Mouse (Mus musculus) midbrain, embryonic 10.5 days (tissue): ENCODE results near the gene Cdk11b. TPM values are rescaled to one million over a fixed set of nuclear protein-coding genes. Genes with fewer than 3 reads are reported as not detected.
A peak's percentile ranks its signal among the peaks of the same experiment; 100 is the strongest.
"Not testable (repeated sequence)": the region's sequence is repeated elsewhere in the genome, so short reads cannot be mapped to it uniquely, and the experiment has no call there.

ENCODE experiments used
- DNase-seq: peaks from one replicate; pipeline ENCODE4 v3.0.0-alpha.2; 2017; ENCODE audit warnings: low spot score
- H3K27ac ChIP-seq: fragments of 300-500 bp; sonication (generic); replicated peaks from 2 replicates; pipeline ENCODE4 v1.5.1; 2016; ENCODE audit warnings: mild to moderate bottlenecking
- H3K27me3 ChIP-seq: fragments of 300-500 bp; sonication (generic); 2 replicates; pipeline ENCODE4 v1.6.1; 2016; ENCODE audit warnings: low read depth, mild to moderate bottlenecking; ENCODE audit not compliant: poor library complexity, severe bottlenecking
- H3K36me3 ChIP-seq: fragments of 300-500 bp; sonication (generic); 2 replicates; pipeline ENCODE4 v1.6.1; 2016; ENCODE audit warnings: mild to moderate bottlenecking, moderate library complexity
- H3K4me1 ChIP-seq: fragments of 300-500 bp; sonication (generic); 2 replicates; pipeline ENCODE4 v1.6.1; 2016
- H3K4me3 ChIP-seq: fragments of 300-500 bp; sonication (generic); 2 replicates; pipeline ENCODE4 v1.5.1; 2016; ENCODE audit warnings: mild to moderate bottlenecking, moderate library complexity
- H3K9me3 ChIP-seq: fragments of 300-500 bp; sonication (generic); replicated peaks from 2 replicates; pipeline ENCODE4 v1.6.1; 2016; ENCODE audit warnings: mild to moderate bottlenecking
- WGBS: fragments of 180-500 bp; shearing (Covaris S2); methylation state at CpG from one replicate; pipeline ENCODE4 v1.1.7; 2016; 5-methylcytosine and 5-hydroxymethylcytosine counted together
- polyA plus RNA-seq: library from polyadenylated mRNA; unstranded; fragments of >200 nt; fragmentation: Nextera tagmentation; extraction: Ambion mirVana; gene quantifications from 2 replicates; pipeline ENCODE4 v1.2.1, GENCODE M21; 2016

Gene Cdk11b
- polyA plus RNA-seq, 1 experiment from 2014 or later: 79.6 TPM

GRCm38 (mm10) chr4:155654456-155655298, 30.0 kb downstream of the Cdk11b start:
- Histone ChIP-seq H3K4me1 (peaks cover 37% of the 10 kb centered on the region), H3K4me3 (peak overlapping the region; percentile 59), H3K9me3 (no peaks in the 10 kb centered on the region), H3K27me3 (peaks cover 77% of the 10 kb centered on the region), H3K36me3 (peaks cover 52% of the 10 kb centered on the region), H3K27ac (peak overlapping the region; percentile 59)
- WGBS: 2% methylated on average over 52 of the region's 52 CpGs
- peak; percentile 63 for DNase-seq

DNA sequence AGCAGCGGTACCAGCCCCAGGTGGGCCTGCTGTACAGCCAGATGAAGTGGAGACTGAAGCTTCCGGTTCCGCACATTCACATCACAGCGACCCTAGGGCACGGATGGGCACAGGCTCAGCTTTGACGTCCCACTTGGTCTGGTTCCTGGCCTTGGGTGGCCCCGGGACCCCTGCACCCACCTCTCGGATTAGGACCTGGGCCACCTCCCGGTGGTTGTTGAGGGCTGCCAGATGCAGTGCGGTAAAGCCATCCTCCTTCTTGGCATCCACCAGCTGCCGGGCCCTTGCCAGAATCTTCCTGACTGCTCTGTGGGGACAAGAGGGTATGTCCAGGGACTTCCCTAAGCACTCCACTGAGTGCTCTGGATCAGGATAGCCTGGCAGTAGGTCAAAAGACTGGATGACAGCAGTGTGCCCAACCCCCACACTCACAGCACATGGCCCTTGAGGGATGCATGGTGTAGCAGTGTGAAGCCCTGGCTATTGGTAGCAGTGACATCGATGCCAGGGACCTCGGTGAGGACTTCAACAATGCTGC, 31.6 kb downstream of the Cdk11b start:
- no peak overlapping the region for H3K27ac ChIP-seq
- peaks cover 37% of the 10 kb centered on the region for H3K4me1 ChIP-seq
- peaks cover 64% of the 10 kb centered on the region for H3K27me3 ChIP-seq
- no peaks in the 10 kb centered on the region for H3K9me3 ChIP-seq
- H3K4me3 ChIP-seq: no peak overlapping the region
- no peak for DNase-seq
- 87% methylated on average over 13 of the region's 13 CpGs for whole genome bisulfite sequencing
- H3K36me3 ChIP-seq: peaks cover 45% of the 10 kb centered on the region

GRCm38 (mm10) chr4:155658961-155659360, 34.3 kb downstream of the Cdk11b start:
- H3K4me1 ChIP-seq: peaks cover 16% of the 10 kb centered on the region
- no peak for DNase-seq
- 95% methylated on average over 10 of the region's 10 CpGs for WGBS
- H3K36me3 ChIP-seq: peaks cover 40% of the 10 kb centered on the region
- H3K4me3 ChIP-seq: no peak overlapping the region
- H3K27me3 ChIP-seq: peaks cover 37% of the 10 kb centered on the region
- no peak overlapping the region for H3K27ac ChIP-seq
- H3K9me3 ChIP-seq: no peaks in the 10 kb centered on the region

GRCm38 (mm10) chr4:155660641-155661040, 36.0 kb downstream of the Cdk11b start:
- no peaks in the 10 kb centered on the region for H3K9me3 ChIP-seq
- peaks cover 43% of the 10 kb centered on the region for H3K36me3 ChIP-seq
- WGBS: 93% methylated on average over 12 of the region's 12 CpGs
- H3K27ac ChIP-seq: no peak overlapping the region
- no peak for DNase-seq
- H3K4me1 ChIP-seq: no peaks in the 10 kb centered on the region
- peaks cover 20% of the 10 kb centered on the region for H3K27me3 ChIP-seq
- no peak overlapping the region for H3K4me3 ChIP-seq

DNA sequence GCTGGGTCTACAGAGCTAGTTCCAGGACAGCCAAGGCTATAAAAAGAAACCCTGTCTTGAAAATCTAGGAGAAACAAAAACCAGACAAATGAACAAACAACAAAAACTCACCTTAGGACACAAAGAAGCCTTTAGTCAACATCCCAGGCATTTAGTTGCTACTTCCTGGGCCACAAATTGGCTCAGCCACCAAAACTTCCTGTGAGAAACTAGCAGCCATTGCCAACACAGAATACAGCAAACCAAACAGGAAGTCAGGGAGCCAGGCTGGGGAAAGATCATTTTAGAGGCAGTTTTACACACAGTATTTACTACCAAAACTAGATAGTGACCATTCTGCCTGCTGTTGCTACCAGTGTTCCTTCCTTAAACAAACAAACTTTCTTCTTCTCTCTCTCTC, 42.2 kb downstream of the Cdk11b start:
- DNase-seq: no peak
- no peak overlapping the region for H3K4me3 ChIP-seq
- H3K27me3 ChIP-seq: no peaks in the 10 kb centered on the region; the same call in 1 of the 2 replicates
- peaks cover 13% of the 10 kb centered on the region for H3K4me1 ChIP-seq
- H3K9me3 ChIP-seq: no peaks in the 10 kb centered on the region
- peaks cover 6% of the 10 kb centered on the region; the same call in 1 of the 2 replicates for H3K36me3 ChIP-seq
- no peak overlapping the region for H3K27ac ChIP-seq

GRCm38 (mm10) chr4:155668689-155669597, 44.3 kb downstream of the Cdk11b start, which contains the start of gene Mib2:
TSS of gene Mib2 (minus strand) at chr4:155669198.
- under 1% methylated on average over 73 of the region's 73 CpGs for WGBS
- peak; percentile 97 for DNase-seq
- H3K9me3 ChIP-seq: no peaks in the 10 kb centered on the region
- peaks cover 13% of the 10 kb centered on the region for H3K4me1 ChIP-seq
- peaks cover 3% of the 10 kb centered on the region; the same call in 1 of the 2 replicates for H3K36me3 ChIP-seq
- H3K27ac ChIP-seq: peak within 1 kb of the TSS; percentile 81
- peak within 1 kb of the TSS; percentile 74 for H3K4me3 ChIP-seq
- H3K27me3 ChIP-seq: no peaks in the 10 kb centered on the region; the same call in 1 of the 2 replicates

- Histone ChIP-seq H3K9me3 (no peaks in the 10 kb centered on the region), H3K4me1 (peaks cover 13% of the 10 kb centered on the region), H3K36me3 (peaks cover 3% of the 10 kb centered on the region; the same call in 1 of the 2 replicates), H3K27ac (0 out of 2 replicates have a peak overlapping the region, but pooled peaks have one; percentile 6), H3K4me3 (peak overlapping the region; percentile 74), H3K27me3 (no peaks in the 10 kb centered on the region; the same call in 1 of the 2 replicates)
- 1% methylated on average over 8 of the region's 8 CpGs for WGBS
- no peak for DNase-seq
These were observed 45.0 kb downstream of the Cdk11b start for GRCm38 (mm10) chr4:155669598-155670075.

DNA sequence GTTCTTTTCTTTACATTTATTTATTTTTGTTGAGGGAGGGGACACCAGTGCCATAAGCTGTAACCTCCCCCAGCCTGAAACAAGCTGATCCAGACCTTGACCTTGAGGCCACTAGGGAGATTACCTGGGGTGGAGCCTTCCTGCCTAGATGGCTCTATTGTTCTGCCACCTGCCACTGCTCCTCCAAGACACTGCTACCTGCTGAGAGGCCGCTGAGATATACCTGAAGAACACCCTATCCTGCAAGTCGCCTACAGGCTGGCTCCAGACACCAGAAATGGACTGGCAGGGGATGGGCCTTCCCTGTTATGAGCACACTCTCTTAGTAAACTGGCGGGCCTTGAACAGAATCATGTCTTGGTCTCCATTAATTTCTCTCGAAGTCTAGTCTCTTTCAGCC, 45.6 kb downstream of the Cdk11b start:
- H3K27me3 ChIP-seq, DNase-seq, H3K9me3 ChIP-seq, H3K36me3 ChIP-seq, H3K27ac ChIP-seq: not testable (repeated sequence)
- H3K4me3 ChIP-seq: 0 out of 2 replicates have a peak overlapping the region, but pooled peaks have one; percentile 74
- 49% methylated on average over 4 of the region's 4 CpGs for WGBS
- H3K4me1 ChIP-seq: peaks cover 13% of the 10 kb centered on the region

- Histone ChIP-seq H3K27ac (no peak overlapping the region), H3K4me3 (no peak overlapping the region), H3K36me3 (no peaks in the 10 kb centered on the region), H3K27me3 (no peaks in the 10 kb centered on the region; the same call in 1 of the 2 replicates), H3K4me1 (peaks cover 13% of the 10 kb centered on the region), H3K9me3 (no peaks in the 10 kb centered on the region)
- no peak for DNase-seq
- 69% methylated on average over 2 of the region's 2 CpGs for WGBS
These were observed 47.4 kb downstream of the Cdk11b start for GRCm38 (mm10) chr4:155672082-155672481.

DNA sequence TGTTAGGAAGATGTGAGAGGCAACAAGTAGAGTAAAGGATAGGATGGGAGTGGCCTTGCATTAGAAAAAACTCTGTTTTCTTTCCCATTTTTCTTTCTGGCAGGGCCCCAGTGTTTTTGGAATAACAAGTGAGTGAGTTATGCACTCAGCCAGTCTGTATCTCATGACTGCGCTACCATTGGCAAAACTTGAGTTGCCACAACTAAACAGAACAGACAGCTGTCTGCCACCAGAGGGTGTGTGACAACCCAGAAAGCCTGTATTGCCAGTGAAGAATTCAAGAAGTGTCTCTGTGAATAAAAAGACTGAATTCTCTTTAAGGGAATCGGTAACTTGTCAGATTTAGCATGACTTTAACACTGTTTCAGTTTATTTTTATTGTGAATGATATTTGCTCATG, 51.3 kb downstream of the Cdk11b start:
- DNase-seq: no peak
- Histone ChIP-seq H3K27me3 (no peaks in the 10 kb centered on the region), H3K4me1 (no peaks in the 10 kb centered on the region), H3K36me3 (no peaks in the 10 kb centered on the region), H3K4me3 (no peak overlapping the region), H3K27ac (no peak overlapping the region), H3K9me3 (no peaks in the 10 kb centered on the region)
- 88% methylated on average over 2 of the region's 2 CpGs for WGBS

GRCm38 (mm10) chr4:155683670-155684277, 59.1 kb downstream of the Cdk11b start:
- H3K4me1 ChIP-seq, H3K27ac ChIP-seq, H3K36me3 ChIP-seq, H3K9me3 ChIP-seq, H3K4me3 ChIP-seq, DNase-seq, H3K27me3 ChIP-seq: not testable (repeated sequence)
- 90% methylated on average over 16 of the region's 19 CpGs for WGBS

GRCm38 (mm10) chr4:155687764-155688163, 63.1 kb downstream of the Cdk11b start:
- DNase-seq, H3K4me1 ChIP-seq, H3K36me3 ChIP-seq, H3K27me3 ChIP-seq, H3K27ac ChIP-seq, H3K9me3 ChIP-seq, H3K4me3 ChIP-seq: not testable (repeated sequence)
- 91% methylated on average over 4 of the region's 4 CpGs for WGBS
